15 mouse cellular contexts compared by ENCODE assay signal in the genomic region with DNA sequence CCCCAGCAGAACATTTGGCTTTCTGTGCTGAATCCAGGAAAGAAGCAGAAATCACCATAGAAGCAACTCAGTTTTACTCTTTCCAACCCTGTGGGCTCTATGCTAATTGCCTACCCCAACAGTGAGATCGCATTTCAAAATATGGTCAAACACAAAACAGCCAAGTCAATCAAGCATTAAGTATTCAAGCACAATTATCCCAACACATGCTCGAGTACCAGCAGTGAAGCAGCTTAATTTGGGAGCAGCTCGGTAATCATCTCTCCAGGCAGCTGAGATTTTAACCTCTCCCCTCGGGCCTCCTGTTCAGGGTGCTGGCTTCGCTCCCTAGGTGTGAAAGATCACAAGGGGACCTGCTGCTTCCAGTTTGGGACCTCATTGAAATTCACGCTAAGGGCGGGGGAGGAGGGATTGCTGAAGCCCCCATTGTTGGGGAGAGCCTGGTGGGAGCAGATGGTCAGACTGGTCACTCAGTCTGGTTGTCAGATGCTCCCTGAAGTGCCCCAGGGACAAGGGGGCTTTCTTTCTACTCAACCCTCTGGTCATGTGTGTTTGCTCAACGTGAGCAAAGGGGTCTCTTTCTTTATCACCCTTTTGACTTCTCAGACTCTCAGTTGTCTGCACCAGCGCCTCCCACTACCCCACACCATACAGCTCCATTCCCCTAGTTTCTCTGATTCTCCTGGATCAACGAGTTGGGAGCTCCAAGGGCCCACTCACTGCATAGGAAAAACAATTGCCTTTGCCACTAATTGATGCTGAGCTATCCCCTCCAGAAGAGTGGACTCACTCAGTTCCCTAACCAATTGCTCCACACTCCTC.
DNase-seq lines count a peak whose midpoint lies in the region; ATAC-seq and TF ChIP-seq lines count a peak whose summit lies in the region.
"Had no signal": no experiment of that assay in that cellular context is flagged by ENCODE, and none has a peak within 500 bp of the region (broad histone marks: within the 10 kb centered on the region; RNA-seq: fewer than 3 reads in every experiment).

No protein-coding gene starts in this region.

- WGBS in forebrain, embryonic 11.5 days, result 13% methylated on average over 10 of the region's 10 CpGs
- 18% methylated on average over 10 of the region's 10 CpGs for WGBS in hindbrain, embryonic 15.5 days
- WGBS in midbrain, postnatal 0 days, result 29% methylated on average over 10 of the region's 10 CpGs

- no peak overlapping the region for H3K9ac ChIP-seq in forebrain, embryonic 11.5 days (ENCODE audit: low read length)
- H3K9ac ChIP-seq in hindbrain, embryonic 15.5 days, result no peak overlapping the region
- no peak overlapping the region for H3K9ac ChIP-seq in midbrain, postnatal 0 days (replicated peaks; ENCODE audit: low read length, poor library complexity, severe bottlenecking)
- H3K9ac ChIP-seq: heart, embryonic 15.5 days; liver, postnatal 0 days had no signal

- TF ChIP-seq CTCF in midbrain, postnatal 0 days (IDR thresholded peaks at IDR 0.05), result no peak

- DNase-seq in embryo, embryonic 11 days, result peak; percentile 40
- peak; percentile 64 for DNase-seq in forebrain, embryonic 11.5 days (ENCODE audit: low spot score)
- peak; percentile 60 for DNase-seq in midbrain, postnatal 0 days (ENCODE audit: low spot score)
- DNase-seq in gastrocnemius, adult 8-10 months (ENCODE audit: low spot score in 2 of 2), result no peak
- no peak for DNase-seq in layer of hippocampus, adult 11-12 months (ENCODE audit: low spot score)
- no peak for DNase-seq in left cerebral cortex, postnatal 14 days (ENCODE audit: low spot score in 2 of 2)
- DNase-seq in left cerebral cortex, adult 8-10 months (ENCODE audit: low spot score in 2 of 2), result no peak
- DNase-seq: adrenal gland, postnatal 10 days; cerebellum, adult 18-20 months; gastrocnemius, adult 2 months; kidney, adult 18-20 months; liver, postnatal 0 days; thymus, adult 2 months had no signal

- ATAC-seq in forebrain, embryonic 11.5 days (replicated peaks; ENCODE audit: low FRiP score), result peak; percentile 87
- ATAC-seq in hindbrain, embryonic 15.5 days (ENCODE audit: low FRiP score, low read depth), result peak; percentile 83
- peak; percentile 57; the same call in 1 of the 2 replicates for ATAC-seq in midbrain, postnatal 0 days (ENCODE audit: low FRiP score)
- ATAC-seq: liver, postnatal 0 days had no signal

- no peak overlapping the region for H3K4me3 ChIP-seq in forebrain, embryonic 11.5 days (ENCODE audit: low read depth, low read length)
- no peak overlapping the region for H3K4me3 ChIP-seq in hindbrain, embryonic 15.5 days
- no peak overlapping the region for H3K4me3 ChIP-seq in midbrain, postnatal 0 days (ENCODE audit: low read depth, low read length)
- H3K4me3 ChIP-seq: gastrocnemius, adult 2 months; heart, embryonic 15.5 days had no signal

- peaks cover 6% of the 10 kb centered on the region; the same call in 1 of the 2 replicates for H3K4me1 ChIP-seq in forebrain, embryonic 11.5 days (replicated peaks; ENCODE audit: control insufficient read depth, insufficient read depth, low read length)
- H3K4me1 ChIP-seq in hindbrain, embryonic 15.5 days (replicated peaks), result peaks cover 8% of the 10 kb centered on the region; the same call in 1 of the 2 replicates
- no peaks in the 10 kb centered on the region for H3K4me1 ChIP-seq in midbrain, postnatal 0 days (ENCODE audit: insufficient read depth, low read length)
- H3K4me1 ChIP-seq: heart, embryonic 15.5 days had no signal

- no peaks in the 10 kb centered on the region for H3K9me3 ChIP-seq in forebrain, embryonic 11.5 days (ENCODE audit: control insufficient read depth, low read length)
- no peaks in the 10 kb centered on the region for H3K9me3 ChIP-seq in hindbrain, embryonic 15.5 days
- no peaks in the 10 kb centered on the region for H3K9me3 ChIP-seq in midbrain, postnatal 0 days (ENCODE audit: low read length)
- H3K9me3 ChIP-seq: heart, embryonic 15.5 days had no signal

- no peaks in the 10 kb centered on the region for H3K36me3 ChIP-seq in forebrain, embryonic 11.5 days (ENCODE audit: control insufficient read depth, insufficient read depth, low read length)
- H3K36me3 ChIP-seq in hindbrain, embryonic 15.5 days, result no peaks in the 10 kb centered on the region
- no peaks in the 10 kb centered on the region for H3K36me3 ChIP-seq in midbrain, postnatal 0 days (ENCODE audit: insufficient read depth, low read length)
- H3K36me3 ChIP-seq: heart, embryonic 15.5 days had no signal

- intact Hi-C loops in left cerebral cortex, postnatal 14 days (cut with DNase I), result no loop called here

- H3K4me2 ChIP-seq in forebrain, embryonic 11.5 days (ENCODE audit: low read depth, low read length, severe bottlenecking), result no peak overlapping the region
- no peak overlapping the region for H3K4me2 ChIP-seq in hindbrain, embryonic 15.5 days
- no peak overlapping the region for H3K4me2 ChIP-seq in midbrain, postnatal 0 days (ENCODE audit: low read depth, low read length, poor library complexity, severe bottlenecking)
- H3K4me2 ChIP-seq: heart, embryonic 15.5 days had no signal

- H3K27me3 ChIP-seq in forebrain, embryonic 11.5 days (ENCODE audit: control insufficient read depth, insufficient read depth, low read length), result no peaks in the 10 kb centered on the region
- no peaks in the 10 kb centered on the region for H3K27me3 ChIP-seq in hindbrain, embryonic 15.5 days
- no peaks in the 10 kb centered on the region for H3K27me3 ChIP-seq in midbrain, postnatal 0 days (ENCODE audit: insufficient read depth, low read length)
- H3K27me3 ChIP-seq: heart, embryonic 15.5 days had no signal

- 0 out of 2 replicates have a peak overlapping the region, but pooled peaks have one; percentile 9 for H3K27ac ChIP-seq in forebrain, embryonic 11.5 days (ENCODE audit: low read depth, low read length)
- H3K27ac ChIP-seq in hindbrain, embryonic 15.5 days (replicated peaks), result no peak overlapping the region
- no peak overlapping the region for H3K27ac ChIP-seq in midbrain, postnatal 0 days (ENCODE audit: low read depth, low read length)
- H3K27ac ChIP-seq: gastrocnemius, adult 2 months; heart, embryonic 15.5 days had no signal

Comparison
In these comparisons a context has a peak if more than half of its experiments do, and no peak if none do; other contexts are left out.
1. DNase-seq: peak in embryo, embryonic 11 days (single experiment), forebrain, embryonic 11.5 days (single experiment) and midbrain, postnatal 0 days (single experiment); none in gastrocnemius, adult 8-10 months (0 of 2), layer of hippocampus, adult 11-12 months (single experiment), left cerebral cortex, postnatal 14 days (0 of 2) and left cerebral cortex, adult 8-10 months (0 of 2).
2. Peak in every context shown above with its lines, with median percentiles within 50 percentile points of each other: ATAC-seq.